Mouse (Mus musculus) embryonic facial prominence, embryonic 14.5 days (tissue): Measurements from ENCODE around the gene Serpinh1. TPM values are rescaled to one million over a fixed set of nuclear protein-coding genes. Genes with fewer than 3 reads are reported as not detected.

ENCODE experiments used
- ATAC-seq: fragments of 200-750 bp; cut with Nextera tagmentation; 2 replicates; pipeline ENCODE4 v1.8.0; 2017; ENCODE audit warnings: low read depth, moderate number of reproducible peaks, moderate TSS enrichment
- DNase-seq: peaks from one replicate; pipeline ENCODE4 v3.0.0-alpha.2; 2015; ENCODE audit warnings: low spot score
- H3K27ac ChIP-seq: fragments of 300-500 bp; sonication (generic); replicated peaks from 2 replicates; pipeline ENCODE4 v1.5.1; 2014; ENCODE audit warnings: low read depth, mild to moderate bottlenecking, low read length, moderate library complexity
- H3K27me3 ChIP-seq: fragments of 300-500 bp; sonication (generic); replicated peaks from 2 replicates; pipeline ENCODE4 v1.6.1; 2014; ENCODE audit warnings: low read length; ENCODE audit not compliant: control insufficient read depth, insufficient read depth
- H3K36me3 ChIP-seq: fragments of 300-500 bp; sonication (generic); 2 replicates; pipeline ENCODE4 v1.6.1; 2014; ENCODE audit warnings: low read length, mixed read lengths; ENCODE audit not compliant: control insufficient read depth, insufficient read depth
- H3K4me1 ChIP-seq: fragments of 300-500 bp; sonication (generic); 2 replicates; pipeline ENCODE4 v1.6.1; 2014; ENCODE audit warnings: antibody characterized with exemption, low read length; ENCODE audit not compliant: control insufficient read depth, insufficient read depth
- H3K4me2 ChIP-seq: fragments of 300-500 bp; sonication (generic); 2 replicates; pipeline ENCODE4 v1.6.1; 2014; ENCODE audit warnings: low read depth, mild to moderate bottlenecking, low read length, moderate library complexity, mixed read lengths
- H3K4me3 ChIP-seq: fragments of 300-500 bp; sonication (generic); 2 replicates; pipeline ENCODE4 v1.5.1; 2014; ENCODE audit warnings: low read depth, mild to moderate bottlenecking, low read length
- H3K9ac ChIP-seq: fragments of 300-500 bp; sonication (generic); 2 replicates; pipeline ENCODE4 v1.6.1; 2014; ENCODE audit warnings: low read depth, mild to moderate bottlenecking, low read length, moderate library complexity, mixed read lengths
- H3K9me3 ChIP-seq: fragments of 300-500 bp; sonication (generic); 2 replicates; pipeline ENCODE4 v1.6.1; 2016; ENCODE audit warnings: low read length; ENCODE audit not compliant: control insufficient read depth
- WGBS: fragments of 180-500 bp; shearing (Covaris S2); extraction: QIAGEN DNeasy Blood & Tissue Kit; methylation state at CpG from one replicate; pipeline ENCODE4 v1.1.7; 2014; 5-methylcytosine and 5-hydroxymethylcytosine counted together
- polyA plus RNA-seq: library from polyadenylated mRNA; unstranded; fragments of >200 nt; fragmentation: Nextera tagmentation; extraction: Ambion mirVana; gene quantifications from 2 replicates; pipeline ENCODE4 v1.2.1, GENCODE M21; 2014

Serpinh1 gene
- polyA plus RNA-seq, 1 experiment from 2014 or later: 945 TPM

DNA sequence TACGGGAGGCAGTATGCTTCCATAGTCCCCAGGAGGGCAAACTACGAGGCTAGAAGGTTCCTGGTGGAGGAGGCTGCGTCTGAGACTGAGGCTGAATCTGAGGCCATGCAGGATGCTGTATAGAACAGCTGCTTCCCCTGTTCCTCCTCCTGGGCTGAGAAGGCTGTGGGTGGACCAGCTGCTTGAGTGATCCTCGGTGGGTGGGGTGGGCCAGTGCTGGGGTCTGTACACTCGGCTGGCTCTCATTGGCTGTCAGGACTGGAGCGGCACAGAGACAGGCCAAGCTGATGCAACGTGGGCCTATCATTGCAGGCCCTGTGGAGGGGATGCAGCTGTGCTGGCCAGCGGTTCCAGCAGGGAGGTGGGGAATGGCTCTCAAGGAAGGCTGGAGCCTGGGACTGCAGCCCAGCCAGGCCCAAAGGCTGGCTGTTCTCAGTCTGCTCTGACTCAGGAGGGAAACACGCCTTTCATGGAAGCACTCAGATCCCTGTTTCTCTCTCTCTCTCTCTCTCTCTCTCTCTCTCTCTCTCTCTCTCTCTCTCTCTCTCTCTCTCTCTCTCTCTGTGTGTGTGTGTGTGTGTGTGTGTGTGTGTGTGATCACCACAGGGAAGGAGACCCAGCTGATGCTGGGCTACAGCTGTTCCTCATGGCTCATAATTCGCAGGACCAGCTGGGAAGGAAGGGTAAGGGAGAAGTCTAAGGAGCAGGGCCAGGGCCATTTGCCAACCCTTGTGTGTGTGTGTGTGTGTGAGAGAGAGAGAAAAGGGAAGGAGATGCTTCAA, 7.2 kb upstream of the Serpinh1 start:
- DNase-seq: peak; percentile 99
- peak overlapping the region; percentile 56 for H3K9ac ChIP-seq
- no peaks in the 10 kb centered on the region for H3K36me3 ChIP-seq
- ATAC-seq: peak; percentile 99
- no peaks in the 10 kb centered on the region for H3K9me3 ChIP-seq
- H3K4me2 ChIP-seq: peak overlapping the region; percentile 47
- no peaks in the 10 kb centered on the region for H3K27me3 ChIP-seq
- H3K4me1 ChIP-seq: peaks cover 37% of the 10 kb centered on the region
- WGBS: 3% methylated on average over 7 of the region's 10 CpGs
- H3K4me3 ChIP-seq: peak overlapping the region; percentile 14; the same call in 1 of the 2 replicates
- H3K27ac ChIP-seq: peak overlapping the region; percentile 97

DNA sequence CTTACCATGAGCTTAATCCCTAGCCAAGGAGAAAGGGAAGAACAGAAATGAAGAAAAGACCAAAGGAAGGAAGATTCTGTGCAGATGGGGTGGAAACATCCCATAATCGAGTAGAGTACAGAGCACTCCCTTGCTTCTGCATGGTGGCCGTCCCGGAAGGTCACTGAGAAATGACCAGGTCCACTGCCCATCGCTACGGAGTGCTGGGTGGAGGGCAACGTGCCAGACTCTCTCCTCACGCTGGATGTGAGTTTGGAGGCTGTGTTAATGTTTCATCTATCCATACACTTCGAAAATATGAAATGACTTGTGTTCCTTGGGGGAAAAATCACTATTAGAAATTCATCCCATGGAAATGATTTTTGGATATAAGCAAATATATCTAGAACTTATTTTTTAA, 5.3 kb upstream of the Serpinh1 start:
- H3K9ac ChIP-seq: no peak overlapping the region
- H3K4me3 ChIP-seq: no peak overlapping the region
- no peaks in the 10 kb centered on the region for H3K27me3 ChIP-seq
- H3K4me1 ChIP-seq: peaks cover 47% of the 10 kb centered on the region
- WGBS: 80% methylated on average over 8 of the region's 8 CpGs
- no peak for DNase-seq
- no peak for ATAC-seq
- H3K36me3 ChIP-seq: no peaks in the 10 kb centered on the region
- H3K4me2 ChIP-seq: no peak overlapping the region
- no peaks in the 10 kb centered on the region for H3K9me3 ChIP-seq
- no peak overlapping the region for H3K27ac ChIP-seq

DNA sequence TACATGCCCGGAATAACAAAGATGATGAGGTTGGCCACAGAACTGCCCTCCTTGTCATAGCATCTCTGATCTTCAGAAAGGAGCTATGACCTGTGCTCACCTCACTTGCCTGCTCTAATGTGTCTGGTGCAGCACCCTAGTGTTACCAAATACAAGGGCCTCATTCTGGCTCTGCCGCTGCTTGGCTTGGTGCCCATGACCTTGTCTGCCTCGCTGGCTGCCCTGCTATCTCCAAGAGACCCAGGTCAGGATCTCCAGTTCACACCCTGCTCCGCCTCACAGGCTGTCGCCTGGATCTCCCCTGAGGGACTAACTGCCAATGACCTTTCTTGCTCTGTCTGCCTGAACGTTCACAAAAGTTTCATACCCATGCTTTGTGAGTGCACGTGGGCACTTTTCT, 4.2 kb upstream of the Serpinh1 start:
- peak overlapping the region; percentile 96 for H3K27ac ChIP-seq
- peak overlapping the region; percentile 23; the same call in 1 of the 2 replicates for H3K9ac ChIP-seq
- WGBS: 56% methylated on average over 7 of the region's 7 CpGs
- H3K27me3 ChIP-seq: no peaks in the 10 kb centered on the region
- peak overlapping the region; percentile 47 for H3K4me2 ChIP-seq
- peaks cover 49% of the 10 kb centered on the region for H3K4me1 ChIP-seq
- no peak for ATAC-seq
- no peak overlapping the region for H3K4me3 ChIP-seq
- DNase-seq: no peak
- H3K36me3 ChIP-seq: no peaks in the 10 kb centered on the region
- no peaks in the 10 kb centered on the region for H3K9me3 ChIP-seq

- H3K9ac ChIP-seq: peak overlapping the region; percentile 54
- H3K4me3 ChIP-seq: peak overlapping the region; percentile 7
- DNase-seq (peak; percentile 80), ATAC-seq (no peak)
- H3K27ac ChIP-seq: peak overlapping the region; percentile 96
- WGBS: 24% methylated on average over 8 of the region's 9 CpGs
- peaks cover 48% of the 10 kb centered on the region for H3K4me1 ChIP-seq
- peak overlapping the region; percentile 47 for H3K4me2 ChIP-seq
- H3K9me3 ChIP-seq: no peaks in the 10 kb centered on the region
- no peaks in the 10 kb centered on the region for H3K36me3 ChIP-seq
- no peaks in the 10 kb centered on the region for H3K27me3 ChIP-seq
Measured at GRCm38 (mm10) chr7:99356244-99356930, 3.3 kb upstream of the Serpinh1 start.

GRCm38 (mm10) chr7:99355731-99356131, 2.7 kb upstream of the Serpinh1 start:
- Histone ChIP-seq H3K27me3 (no peaks in the 10 kb centered on the region), H3K9ac (peak overlapping the region; percentile 54), H3K27ac (peak overlapping the region; percentile 96), H3K9me3 (no peaks in the 10 kb centered on the region), H3K4me1 (peaks cover 42% of the 10 kb centered on the region), H3K36me3 (peaks cover 1% of the 10 kb centered on the region; the same call in 1 of the 2 replicates), H3K4me2 (peak overlapping the region; percentile 47), H3K4me3 (peak overlapping the region; percentile 7)
- 0% methylated on average over 6 of the region's 7 CpGs for WGBS
- peak; percentile 96 for DNase-seq
- 0 out of 2 replicates have a peak, but pooled peaks have one; percentile 10 for ATAC-seq

- peak; percentile 19; the same call in 1 of the 2 replicates for ATAC-seq
- peak overlapping the region; percentile 75 for H3K4me2 ChIP-seq
- H3K4me3 ChIP-seq: peak overlapping the region; percentile 83
- H3K4me1 ChIP-seq: peaks cover 40% of the 10 kb centered on the region
- H3K27ac ChIP-seq: peak overlapping the region; percentile 94
- H3K36me3 ChIP-seq: peaks cover 39% of the 10 kb centered on the region
- DNase-seq: peak; percentile 88
- no peaks in the 10 kb centered on the region for H3K27me3 ChIP-seq
- WGBS: under 1% methylated on average over 18 of the region's 18 CpGs
- H3K9ac ChIP-seq: peak overlapping the region; percentile 97
- H3K9me3 ChIP-seq: no peaks in the 10 kb centered on the region
Measured at GRCm38 (mm10) chr7:99351802-99352517, 1.1 kb downstream of the Serpinh1 start.

DNA sequence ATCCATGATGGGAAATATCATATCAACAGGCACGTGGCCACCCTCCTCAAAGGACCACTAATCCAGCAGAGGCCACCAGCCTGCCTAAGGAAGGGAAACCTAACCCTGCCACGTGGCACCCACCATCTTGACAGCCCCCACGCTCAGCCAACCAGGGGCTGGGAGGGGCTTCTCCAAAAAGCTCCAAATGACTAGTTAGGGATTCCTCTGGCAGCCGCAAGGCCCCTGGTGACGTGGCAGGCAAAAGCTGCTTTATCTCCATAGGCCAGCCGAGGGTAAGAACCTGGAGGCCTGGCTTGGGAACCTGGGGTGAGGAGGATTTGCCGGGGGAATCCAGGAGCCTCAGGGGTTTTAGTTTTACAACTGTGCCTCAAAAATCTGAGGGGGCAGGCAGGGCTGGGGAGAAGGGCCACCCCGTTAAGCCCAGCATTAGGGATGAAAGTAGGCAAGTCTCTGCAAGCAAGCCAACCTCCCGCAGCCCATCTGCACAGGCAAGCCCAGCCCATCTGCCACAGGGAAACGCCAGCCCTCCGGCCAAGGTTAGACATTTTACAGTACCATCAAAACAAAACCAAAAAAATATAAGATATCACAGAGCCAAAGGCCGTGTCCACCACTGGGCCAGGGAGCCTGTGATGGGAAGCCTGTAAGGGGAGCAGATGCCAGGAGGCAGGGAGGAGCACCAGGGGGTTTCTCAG, 1.8 kb downstream of the Serpinh1 start:
- peaks cover 46% of the 10 kb centered on the region for H3K36me3 ChIP-seq

More for the DNA sequence above, 1.8 kb downstream of the Serpinh1 start:
- Histone ChIP-seq H3K4me1 (peaks cover 33% of the 10 kb centered on the region), H3K9me3 (no peaks in the 10 kb centered on the region), H3K4me3 (peak overlapping the region; percentile 83), H3K27me3 (no peaks in the 10 kb centered on the region), H3K9ac (peak overlapping the region; percentile 97), H3K4me2 (peak overlapping the region; percentile 75), H3K27ac (peak overlapping the region; percentile 94)
- ATAC-seq: peak; percentile 7; the same call in 1 of the 2 replicates
- DNase-seq: peak; percentile 91
- 5% methylated on average over 12 of the region's 12 CpGs for WGBS
